Mouse (Mus musculus): ENCODE measurements around the gene Sh3bgrl3.

Gene Sh3bgrl3

DNA sequence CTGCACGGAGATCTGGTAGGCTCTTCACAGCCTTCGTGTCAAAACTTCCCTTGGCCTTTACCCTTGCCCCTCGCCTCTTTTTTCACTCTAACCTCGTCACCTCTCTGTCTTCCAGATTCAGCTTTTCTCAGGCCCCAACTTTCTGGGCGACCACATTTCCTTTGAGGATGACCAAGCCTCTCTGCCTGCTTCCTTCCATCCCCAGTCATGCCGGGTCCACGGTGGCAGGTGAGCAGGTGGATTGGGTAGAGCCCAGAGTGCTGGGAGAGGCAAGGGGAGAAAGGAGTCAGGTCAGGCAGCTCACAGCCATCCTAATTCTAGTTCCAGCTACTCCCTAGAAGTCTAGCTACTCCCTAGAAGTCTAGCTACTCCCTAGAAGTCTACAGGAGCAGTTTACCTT, 46.1 kb downstream of the Sh3bgrl3 start:
- in situ Hi-C loops (cut with MboI) = no loop called here

DNA sequence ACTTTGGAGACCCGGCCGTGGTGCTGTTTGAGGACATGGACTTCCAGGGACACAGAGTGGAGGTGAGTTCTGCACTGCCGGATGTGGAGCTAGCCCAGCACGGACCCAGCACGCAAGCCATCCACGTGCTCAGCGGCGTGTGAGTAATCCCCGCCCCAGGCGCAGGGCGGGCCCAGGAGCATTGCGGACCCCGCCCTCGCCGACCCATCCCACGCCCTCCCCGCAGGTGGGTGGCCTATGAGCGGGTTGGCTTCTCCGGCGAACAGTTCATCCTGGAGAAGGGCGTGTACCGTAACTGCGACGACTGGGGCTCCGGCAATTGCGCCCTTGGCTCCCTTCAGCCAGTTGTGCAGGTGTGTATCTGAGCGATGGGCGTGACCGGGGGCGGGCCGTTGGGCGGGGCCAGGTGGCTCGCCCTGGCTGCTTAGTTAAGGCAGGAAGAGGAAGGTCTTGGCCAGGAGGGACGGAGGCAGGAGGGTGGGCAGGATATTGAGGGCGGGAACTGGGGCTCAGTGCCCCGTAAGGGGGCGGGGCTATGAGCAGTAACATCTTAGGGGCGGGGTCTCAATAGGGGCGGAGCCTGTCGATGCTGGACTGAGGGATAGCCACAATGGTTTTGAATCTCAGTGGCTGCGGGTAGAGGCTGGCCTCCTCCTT, 46.7 kb downstream of the Sh3bgrl3 start:
- in situ Hi-C loops (cut with MboI) = no loop called here

DNA sequence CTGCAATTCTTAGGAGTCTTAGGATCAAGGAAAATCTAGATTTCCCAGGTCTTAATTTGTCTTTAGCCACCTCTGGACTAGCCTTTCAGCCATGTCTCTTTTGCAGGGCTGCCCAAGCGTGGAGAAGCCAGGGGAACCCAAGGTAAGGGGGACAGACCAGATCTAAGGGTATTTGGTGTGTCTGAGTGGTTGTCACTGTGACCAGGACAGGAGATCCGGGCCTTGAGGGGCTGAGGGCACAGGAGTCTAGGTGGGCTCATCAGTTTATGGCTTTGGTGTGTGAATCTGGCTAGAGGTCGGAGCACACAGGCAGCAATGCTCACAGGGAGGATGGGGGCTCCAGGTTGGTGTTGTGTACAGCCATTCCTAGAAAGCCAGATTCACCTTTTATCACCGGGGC, 47.9 kb downstream of the Sh3bgrl3 start:
- in situ Hi-C loops (cut with MboI) = no loop called here

DNA sequence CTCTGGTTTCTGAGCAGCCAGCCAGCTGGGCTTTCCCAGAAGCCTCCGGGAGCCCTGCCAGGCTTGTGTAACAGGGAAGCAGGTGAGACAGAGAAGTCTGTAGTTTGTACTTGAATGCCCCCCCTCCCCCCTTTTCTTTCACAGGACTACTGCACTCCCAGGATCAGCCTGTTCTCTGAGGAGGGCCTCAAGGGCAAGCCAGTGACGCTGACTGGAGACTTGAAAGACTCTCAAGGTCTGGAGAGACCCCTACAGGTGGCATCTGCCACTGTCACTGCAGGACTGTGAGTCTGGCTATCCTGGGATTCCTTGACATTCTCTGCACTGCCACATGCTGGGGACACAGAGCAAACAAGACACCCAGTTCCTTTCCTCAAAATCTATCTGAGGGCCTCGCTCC, 49.9 kb downstream of the Sh3bgrl3 start:
- in situ Hi-C loops (cut with MboI) = no loop called here

Data from mature B cell (primary cell).